Mouse (Mus musculus) liver, embryonic 12.5 days (tissue): ENCODE results near the gene Ust. TPM values are rescaled to one million over a fixed set of nuclear protein-coding genes. Genes with fewer than 3 reads are reported as not detected.

Experiments used
- ATAC-seq: fragments of 200-750 bp; cut with Nextera tagmentation; 2 replicates; pipeline ENCODE4 v1.8.0; 2017; ENCODE audit warnings: moderate number of reproducible peaks, mild to moderate bottlenecking, moderate library complexity
- H3K27ac ChIP-seq: fragments of 300-500 bp; sonication (generic); 2 replicates; pipeline ENCODE4 v1.5.1; 2016; ENCODE audit warnings: mild to moderate bottlenecking
- H3K27me3 ChIP-seq: fragments of 300-500 bp; sonication (generic); replicated peaks from 2 replicates; pipeline ENCODE4 v1.6.1; 2016; ENCODE audit warnings: mild to moderate bottlenecking, moderate library complexity
- H3K36me3 ChIP-seq: fragments of 300-500 bp; sonication (generic); 2 replicates; pipeline ENCODE4 v1.6.1; 2016; ENCODE audit warnings: mild to moderate bottlenecking, moderate library complexity
- H3K4me1 ChIP-seq: fragments of 300-500 bp; sonication (generic); 2 replicates; pipeline ENCODE4 v1.6.1; 2016
- H3K4me2 ChIP-seq: fragments of 300-500 bp; sonication (generic); 2 replicates; pipeline ENCODE4 v1.6.1; 2016; ENCODE audit warnings: mild to moderate bottlenecking, moderate library complexity
- H3K4me3 ChIP-seq: fragments of 300-500 bp; sonication (generic); 2 replicates; pipeline ENCODE4 v1.5.1; 2016; ENCODE audit warnings: mild to moderate bottlenecking, moderate library complexity
- H3K9ac ChIP-seq: fragments of 300-500 bp; sonication (generic); 2 replicates; pipeline ENCODE4 v1.6.1; 2016; ENCODE audit warnings: mild to moderate bottlenecking, moderate library complexity
- H3K9me3 ChIP-seq: fragments of 300-500 bp; sonication (generic); replicated peaks from 2 replicates; pipeline ENCODE4 v1.6.1; 2016; ENCODE audit warnings: mild to moderate bottlenecking, moderate library complexity
- WGBS: fragments of 180-500 bp; shearing (Covaris S2); methylation state at CpG from one replicate; pipeline ENCODE4 v1.1.7; 2016; ENCODE audit not compliant: insufficient replicate concordance; 5-methylcytosine and 5-hydroxymethylcytosine counted together
- polyA plus RNA-seq: library from polyadenylated mRNA; unstranded; fragments of >200 nt; fragmentation: Nextera tagmentation; extraction: Ambion mirVana; gene quantifications from 2 replicates; pipeline ENCODE4 v1.2.1, GENCODE M21; 2016

Gene Ust
- polyA plus RNA-seq, 1 experiment from 2014 or later, result 1.5 TPM

DNA sequence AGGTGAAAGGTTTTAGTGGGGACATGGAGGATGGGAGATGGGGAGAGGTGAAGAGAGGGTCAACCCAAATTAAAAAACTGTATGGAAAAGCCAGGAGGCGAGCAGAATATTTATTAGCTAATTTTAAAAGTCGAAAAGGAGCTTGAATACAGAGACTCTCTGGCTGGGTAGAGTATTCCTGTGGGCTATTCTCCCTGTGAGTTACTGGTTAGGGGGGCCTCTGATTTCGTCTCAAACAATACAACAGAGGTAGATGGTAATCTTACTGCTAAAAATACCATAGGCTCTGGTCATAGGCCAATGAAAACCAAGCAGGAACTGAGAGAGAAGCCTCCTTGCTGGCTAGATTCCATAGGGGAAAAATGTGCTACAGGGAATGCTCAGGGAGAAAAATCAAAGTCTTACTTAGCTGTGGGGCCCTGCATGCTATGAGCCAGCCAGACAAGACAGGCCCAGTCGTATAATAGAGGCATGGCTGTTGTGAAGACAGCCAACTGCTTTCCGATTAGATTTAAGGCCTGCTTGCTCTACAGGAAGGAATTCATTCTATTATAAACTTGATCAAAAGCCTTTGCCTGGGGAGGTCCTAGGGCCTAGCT, 23.0 kb downstream of the Ust start:
- no peak for ATAC-seq
- no peaks in the 10 kb centered on the region for H3K27me3 ChIP-seq
- H3K36me3 ChIP-seq, result no peaks in the 10 kb centered on the region
- H3K9ac ChIP-seq, result no peak overlapping the region
- 0 out of 2 replicates have a peak, but pooled peaks cover 4% of the 10 kb centered on the region for H3K9me3 ChIP-seq
- no peaks in the 10 kb centered on the region for H3K4me1 ChIP-seq
- no peak overlapping the region for H3K4me2 ChIP-seq
- 54% methylated on average over 5 of the region's 5 CpGs for WGBS
- H3K27ac ChIP-seq, result no peak overlapping the region
- no peak overlapping the region for H3K4me3 ChIP-seq

DNA sequence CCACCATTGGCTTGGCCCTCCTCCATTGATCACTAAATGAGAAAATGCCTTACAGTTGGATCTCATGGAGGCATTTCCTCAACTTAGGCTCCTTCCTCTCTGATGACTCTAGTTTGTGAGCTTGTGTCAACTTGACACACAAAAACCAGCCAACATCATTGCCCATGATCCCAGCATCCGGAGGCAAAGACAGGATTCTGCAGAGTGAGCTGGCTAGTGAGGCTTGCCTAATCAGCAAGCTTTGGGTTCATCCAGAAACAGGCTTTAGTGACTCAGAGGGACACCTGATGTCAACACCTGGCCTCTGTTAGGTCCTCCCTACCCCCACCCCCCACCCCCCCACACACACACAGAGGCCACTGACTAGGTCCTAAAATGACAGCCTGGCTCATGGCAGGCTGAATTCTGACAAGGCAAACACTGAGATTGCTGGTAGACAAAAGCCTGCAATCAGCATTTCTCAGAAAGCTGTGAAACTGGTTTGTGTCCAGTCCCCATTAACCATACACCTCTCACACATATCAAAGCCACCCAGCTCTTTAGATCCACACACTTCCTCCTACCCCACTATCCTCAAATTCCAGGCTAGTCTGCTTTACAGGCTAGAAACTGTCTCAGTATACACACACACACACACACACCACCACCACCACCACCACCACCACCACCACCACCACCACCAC, 26.6 kb downstream of the Ust start:
- no peak for ATAC-seq
- Histone ChIP-seq H3K4me2 (no peak overlapping the region), H3K36me3 (no peaks in the 10 kb centered on the region), H3K9me3 (0 out of 2 replicates have a peak, but pooled peaks cover 4% of the 10 kb centered on the region), H3K27me3 (no peaks in the 10 kb centered on the region), H3K27ac (no peak overlapping the region), H3K4me3 (no peak overlapping the region), H3K9ac (no peak overlapping the region), H3K4me1 (no peaks in the 10 kb centered on the region)
- WGBS, result 73% methylated on average over 1 of the region's 1 CpGs

DNA sequence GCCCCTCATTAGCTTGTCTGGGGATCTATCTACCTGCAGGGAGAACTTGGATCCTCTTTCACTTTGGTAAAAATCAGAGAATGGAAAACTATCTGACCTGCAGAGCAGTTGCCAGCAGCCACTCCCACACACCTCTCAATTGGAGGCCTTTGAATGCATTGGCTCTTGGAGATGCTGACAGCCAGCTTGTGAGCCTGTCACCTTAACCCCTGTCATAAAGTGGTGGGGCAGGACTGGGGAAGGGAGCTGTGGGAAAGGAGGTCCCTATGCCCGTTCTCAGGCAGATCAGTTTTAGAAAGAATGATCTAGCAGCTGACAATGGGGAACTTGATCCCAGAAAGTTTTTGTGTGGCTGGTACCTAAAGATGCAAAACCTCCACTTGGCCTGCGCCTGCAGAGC, 31.2 kb downstream of the Ust start:
- no peaks in the 10 kb centered on the region for H3K36me3 ChIP-seq
- no peak overlapping the region for H3K4me3 ChIP-seq
- H3K9me3 ChIP-seq, result no peaks in the 10 kb centered on the region
- no peak for ATAC-seq
- no peaks in the 10 kb centered on the region for H3K4me1 ChIP-seq
- H3K9ac ChIP-seq, result no peak overlapping the region
- WGBS, result 70% methylated on average over 2 of the region's 2 CpGs
- no peak overlapping the region for H3K4me2 ChIP-seq
- no peaks in the 10 kb centered on the region for H3K27me3 ChIP-seq
- H3K27ac ChIP-seq, result no peak overlapping the region

DNA sequence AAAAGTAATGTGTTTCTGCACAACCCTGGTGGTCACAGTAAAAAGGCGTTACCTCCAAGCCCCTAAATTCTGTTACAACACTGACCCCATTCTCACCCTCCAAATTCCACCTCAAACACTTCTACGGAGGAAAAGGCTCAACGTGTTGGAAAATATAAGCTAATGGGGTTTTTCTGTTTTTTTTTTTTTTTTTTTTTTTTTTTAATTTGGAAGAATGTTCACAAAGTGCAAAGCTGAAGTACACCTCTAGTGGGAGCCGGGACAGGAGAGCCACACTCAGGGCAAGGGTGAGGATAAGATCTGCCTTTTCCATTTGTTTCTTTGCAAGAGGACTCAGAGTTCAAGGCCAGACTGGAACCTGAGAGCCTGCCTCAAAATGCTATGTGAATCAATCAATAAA, 34.1 kb downstream of the Ust start:
- Histone ChIP-seq H3K27me3 (no peaks in the 10 kb centered on the region), H3K9me3 (no peaks in the 10 kb centered on the region), H3K27ac (no peak overlapping the region), H3K36me3 (no peaks in the 10 kb centered on the region), H3K4me1 (no peaks in the 10 kb centered on the region), H3K4me2 (no peak overlapping the region), H3K9ac (no peak overlapping the region), H3K4me3 (no peak overlapping the region)
- ATAC-seq, result no peak
- 75% methylated on average over 4 of the region's 4 CpGs for WGBS

DNA sequence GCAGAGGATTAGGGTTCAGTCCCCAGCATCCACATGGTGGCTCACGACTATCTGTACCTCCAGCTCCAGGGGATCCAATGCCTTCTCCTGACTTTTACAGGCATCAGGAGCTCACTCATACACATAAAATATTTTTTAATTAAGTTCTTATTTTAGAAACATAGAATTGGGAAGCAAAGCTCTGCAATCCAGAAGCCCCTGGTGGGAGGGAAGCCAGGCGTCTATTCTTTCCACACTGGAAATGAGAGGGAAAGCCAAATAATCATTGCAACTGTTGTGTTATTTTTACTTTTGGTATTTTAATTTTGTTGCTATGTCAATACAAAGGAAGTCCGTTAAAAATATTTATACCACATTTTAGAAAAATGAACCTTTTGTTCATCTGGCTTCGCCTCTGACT, 35.8 kb downstream of the Ust start:
- H3K9ac ChIP-seq, result no peak overlapping the region
- WGBS, result 70% methylated on average over 4 of the region's 4 CpGs

DNA sequence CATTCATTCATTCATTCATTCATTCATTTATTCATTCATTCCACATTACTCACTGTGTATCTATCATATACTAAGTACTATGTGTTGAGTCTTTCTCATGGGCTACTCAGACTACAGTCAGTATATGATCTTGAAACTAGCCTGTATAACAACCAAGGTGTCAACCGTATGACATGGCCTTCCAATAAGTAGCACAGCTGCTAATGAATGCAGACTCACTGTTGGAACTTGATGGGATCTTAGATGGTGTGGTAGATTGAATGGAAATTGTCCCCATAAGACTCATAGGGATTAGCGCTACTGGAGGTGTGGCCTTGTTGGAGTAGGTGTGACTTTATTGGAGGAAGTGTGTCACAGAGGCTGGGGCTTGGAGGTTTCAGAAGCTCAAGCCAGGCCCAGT, 38.8 kb downstream of the Ust start:
- Histone ChIP-seq H3K4me1 (no peaks in the 10 kb centered on the region), H3K36me3 (no peaks in the 10 kb centered on the region), H3K4me2 (no peak overlapping the region), H3K4me3 (no peak overlapping the region), H3K27me3 (no peaks in the 10 kb centered on the region), H3K9ac (no peak overlapping the region), H3K27ac (no peak overlapping the region), H3K9me3 (no peaks in the 10 kb centered on the region)
- ATAC-seq, result no peak
- WGBS, result 75% methylated on average over 2 of the region's 2 CpGs

More for the DNA sequence above, 35.8 kb downstream of the Ust start:
- Histone ChIP-seq H3K27me3 (no peaks in the 10 kb centered on the region), H3K36me3 (no peaks in the 10 kb centered on the region), H3K4me2 (no peak overlapping the region), H3K27ac (no peak overlapping the region), H3K9me3 (no peaks in the 10 kb centered on the region), H3K4me1 (no peaks in the 10 kb centered on the region), H3K4me3 (no peak overlapping the region)
- ATAC-seq, result no peak

DNA sequence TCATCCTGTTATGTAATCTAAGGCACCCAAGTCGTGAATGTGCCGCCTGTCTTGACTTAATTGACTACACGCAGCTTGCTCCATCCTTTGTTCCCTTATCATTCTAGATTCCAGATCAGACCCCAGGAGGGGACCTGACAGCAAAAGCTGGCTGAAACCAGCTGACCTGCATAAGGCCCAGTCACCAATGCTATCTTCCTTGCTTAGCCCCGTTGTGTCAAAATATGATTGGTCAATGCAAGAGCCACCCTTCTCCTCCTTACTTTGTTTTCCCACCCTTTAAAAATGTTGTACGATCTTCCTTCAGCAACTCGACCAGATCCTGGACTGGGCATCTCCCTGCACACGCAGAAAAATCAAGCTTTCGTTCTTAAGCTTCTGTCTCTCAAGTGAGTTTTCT, 40.7 kb downstream of the Ust start:
- ATAC-seq, result no peak
- no peaks in the 10 kb centered on the region for H3K4me1 ChIP-seq
- H3K4me2 ChIP-seq, result no peak overlapping the region
- H3K9ac ChIP-seq, result no peak overlapping the region
- no peaks in the 10 kb centered on the region for H3K36me3 ChIP-seq
- H3K27me3 ChIP-seq, result no peaks in the 10 kb centered on the region
- H3K27ac ChIP-seq, result no peak overlapping the region
- H3K4me3 ChIP-seq, result no peak overlapping the region
- no peaks in the 10 kb centered on the region for H3K9me3 ChIP-seq
- 71% methylated on average over 8 of the region's 8 CpGs for WGBS

DNA sequence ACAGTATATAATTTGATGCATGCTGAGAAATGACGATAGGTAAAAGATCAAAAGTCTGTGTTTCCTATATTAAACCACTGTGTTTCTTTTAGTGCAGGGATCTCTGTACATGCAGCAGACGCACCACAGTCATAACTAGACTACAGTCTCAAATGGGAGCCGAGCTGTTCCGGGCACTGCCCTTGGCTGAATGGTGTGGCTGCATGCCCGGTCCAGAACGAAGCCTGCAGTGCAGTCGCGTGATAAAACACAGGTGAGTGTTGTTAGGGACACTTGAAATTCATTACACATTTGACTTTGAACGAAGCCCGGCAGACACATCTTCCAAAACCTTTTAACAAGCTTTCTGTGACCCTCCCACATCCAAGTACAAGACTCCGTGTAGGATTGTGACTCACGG, 46.6 kb downstream of the Ust start:
- Histone ChIP-seq H3K4me3 (no peak overlapping the region), H3K4me2 (no peak overlapping the region), H3K9ac (no peak overlapping the region), H3K27ac (no peak overlapping the region), H3K4me1 (no peaks in the 10 kb centered on the region), H3K27me3 (no peaks in the 10 kb centered on the region), H3K36me3 (no peaks in the 10 kb centered on the region), H3K9me3 (no peaks in the 10 kb centered on the region)
- 81% methylated on average over 12 of the region's 12 CpGs for WGBS
- ATAC-seq, result no peak

DNA sequence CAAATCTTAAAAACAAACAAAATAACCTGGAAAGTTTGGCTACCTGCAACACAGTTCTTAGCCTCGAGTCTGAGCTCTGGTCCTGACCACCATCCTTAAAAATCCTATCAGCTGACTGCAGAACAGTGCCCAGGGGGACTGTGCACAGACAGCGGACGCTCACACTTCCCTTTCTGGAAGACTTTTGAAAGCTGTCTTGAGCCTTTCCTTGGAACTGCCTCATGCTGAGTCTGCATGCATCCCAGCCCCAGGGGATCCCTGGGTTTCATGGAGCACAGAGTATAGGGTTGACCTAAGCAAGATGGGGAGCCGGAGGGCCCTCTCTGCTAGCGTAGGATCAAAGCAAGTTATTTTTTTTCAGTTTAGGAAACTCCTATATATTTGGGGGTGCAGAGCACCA, 47.6 kb downstream of the Ust start:
- Histone ChIP-seq H3K9me3 (no peaks in the 10 kb centered on the region), H3K4me1 (no peaks in the 10 kb centered on the region), H3K36me3 (no peaks in the 10 kb centered on the region), H3K27ac (no peak overlapping the region), H3K27me3 (no peaks in the 10 kb centered on the region), H3K4me2 (no peak overlapping the region), H3K9ac (no peak overlapping the region), H3K4me3 (no peak overlapping the region)
- WGBS, result 63% methylated on average over 5 of the region's 5 CpGs
- ATAC-seq, result no peak

DNA sequence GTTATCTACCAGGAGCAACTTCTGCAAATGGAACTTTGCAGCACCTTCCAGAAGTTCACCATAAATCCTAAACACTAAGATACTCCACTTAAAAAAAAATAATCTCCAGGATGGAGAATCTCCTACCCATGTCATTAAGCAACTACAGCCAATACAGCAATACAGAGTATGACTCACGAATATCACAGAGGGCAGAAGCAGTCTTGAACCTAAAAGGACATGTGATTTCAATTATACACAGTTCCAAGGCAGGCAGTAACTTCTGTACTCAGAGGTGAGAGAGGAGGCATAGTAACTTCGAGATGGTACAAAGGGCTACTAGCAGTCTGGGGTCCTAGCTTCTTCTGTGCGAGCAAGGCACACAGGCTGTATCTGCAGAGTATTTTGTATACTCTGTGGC, 49.1 kb downstream of the Ust start:
- Histone ChIP-seq H3K36me3 (no peaks in the 10 kb centered on the region), H3K27ac (no peak overlapping the region), H3K9me3 (no peaks in the 10 kb centered on the region), H3K4me2 (no peak overlapping the region), H3K27me3 (no peaks in the 10 kb centered on the region), H3K9ac (no peak overlapping the region), H3K4me3 (no peak overlapping the region), H3K4me1 (no peaks in the 10 kb centered on the region)
- ATAC-seq, result no peak
- 46% methylated on average over 3 of the region's 3 CpGs for WGBS

DNA sequence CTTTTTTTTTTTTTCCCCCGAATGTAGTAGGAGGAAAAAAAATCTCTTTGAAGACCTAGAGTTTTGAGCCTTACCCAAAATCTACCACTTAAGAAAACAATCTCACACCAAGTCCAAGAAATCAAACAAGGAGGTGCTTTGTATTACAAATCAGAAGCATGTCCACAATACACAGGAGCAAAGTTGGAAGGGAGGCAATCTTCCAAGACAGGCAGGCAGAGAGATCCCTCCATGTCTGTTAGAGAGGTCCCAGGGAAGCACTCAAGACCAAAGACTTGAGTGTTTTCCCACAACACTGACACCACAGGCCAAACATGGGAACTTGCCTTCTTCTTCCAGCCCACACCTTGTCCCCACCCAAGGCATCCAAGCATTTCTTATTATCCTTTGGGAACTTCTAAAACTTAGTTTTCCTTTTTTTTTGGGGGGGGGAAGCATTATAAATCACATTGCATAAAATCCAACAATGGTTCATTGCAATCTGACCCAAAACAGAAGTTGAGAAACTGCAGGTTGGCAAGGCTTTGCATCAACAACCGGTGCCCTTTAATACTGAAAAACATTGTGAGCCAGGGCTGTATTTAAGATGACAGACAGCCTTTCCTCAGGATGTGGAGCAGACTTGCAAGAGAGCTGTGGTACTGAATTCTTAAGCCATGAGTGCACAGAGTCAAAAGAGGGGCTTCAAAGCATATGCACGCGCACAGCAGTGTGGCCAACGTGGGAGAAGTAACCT, 49.8 kb downstream of the Ust start:
- H3K27ac ChIP-seq, result no peak overlapping the region
- H3K9me3 ChIP-seq, result no peaks in the 10 kb centered on the region
- no peaks in the 10 kb centered on the region for H3K4me1 ChIP-seq
- no peak overlapping the region for H3K9ac ChIP-seq
- WGBS, result 65% methylated on average over 5 of the region's 5 CpGs
- H3K27me3 ChIP-seq, result no peaks in the 10 kb centered on the region
- ATAC-seq, result no peak
- H3K4me3 ChIP-seq, result no peak overlapping the region
- H3K36me3 ChIP-seq, result no peaks in the 10 kb centered on the region
- no peak overlapping the region for H3K4me2 ChIP-seq

DNA sequence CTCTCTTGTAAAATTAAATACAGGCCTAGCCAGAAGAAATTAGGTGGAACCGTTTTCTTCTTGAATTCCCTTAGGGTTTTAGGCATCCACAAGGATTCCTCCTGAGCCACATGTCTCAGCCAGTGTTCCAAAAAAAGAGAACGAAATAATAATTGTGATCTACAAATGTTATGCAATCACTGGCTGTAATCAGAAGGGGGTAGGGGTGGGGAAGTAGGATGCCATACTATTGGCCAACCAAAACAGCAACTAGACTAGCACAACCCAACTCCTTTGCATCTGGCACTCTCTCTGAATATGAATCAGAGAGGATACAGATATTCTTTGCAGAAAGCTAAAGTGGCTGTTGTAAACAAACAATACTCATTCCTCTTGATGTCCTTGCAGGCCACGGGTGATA, 52.7 kb downstream of the Ust start:
- Histone ChIP-seq H3K27ac (no peak overlapping the region), H3K9me3 (no peaks in the 10 kb centered on the region), H3K4me3 (no peak overlapping the region), H3K36me3 (no peaks in the 10 kb centered on the region), H3K9ac (no peak overlapping the region), H3K27me3 (no peaks in the 10 kb centered on the region), H3K4me2 (no peak overlapping the region), H3K4me1 (no peaks in the 10 kb centered on the region)
- ATAC-seq, result no peak
- WGBS, result 63% methylated on average over 3 of the region's 3 CpGs
